ENCODE assay signal across 8 mouse cellular contexts in the genomic region with DNA sequence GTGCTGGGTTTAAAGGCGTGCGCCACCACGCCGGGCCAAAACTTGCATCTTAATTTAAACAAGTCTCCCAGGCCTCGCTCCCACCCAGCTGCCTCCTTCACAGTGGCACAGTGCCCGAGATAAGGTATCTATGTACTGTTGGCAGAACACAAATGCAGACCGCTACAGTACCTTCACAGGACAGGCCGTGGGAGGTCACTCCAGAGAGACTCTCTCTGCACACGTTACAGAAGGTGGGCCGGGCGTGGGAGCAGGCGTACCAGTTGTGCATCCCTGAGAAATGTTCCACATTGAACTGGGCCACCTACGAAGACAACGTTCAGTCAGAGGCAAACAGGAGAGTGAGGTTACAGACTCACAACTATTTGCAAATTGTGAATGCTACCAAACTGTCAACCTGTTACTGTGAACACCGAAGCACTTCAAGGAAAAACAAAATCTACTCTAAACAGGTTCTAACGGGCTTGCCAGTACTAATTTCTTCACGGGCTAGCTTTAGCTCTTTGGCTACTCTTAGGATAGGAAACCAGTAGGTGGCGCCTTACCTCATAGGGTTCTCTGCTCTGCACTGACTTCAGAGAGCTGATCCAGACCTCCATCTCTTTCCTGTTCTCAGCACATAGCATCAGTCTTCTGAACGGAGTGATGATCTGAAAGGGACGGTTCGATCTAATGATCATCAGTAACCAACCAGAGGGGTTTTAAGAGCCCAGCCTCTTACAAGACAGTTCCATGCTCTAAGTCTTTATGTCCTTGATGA.
A peak's percentile ranks its signal among the peaks of the same experiment; 100 is the strongest.
DNase-seq lines count a peak whose midpoint lies in the region; ATAC-seq lines count a peak whose summit lies in the region.

No protein-coding gene starts in this region.

- H3K36me3 ChIP-seq in embryonic facial prominence, embryonic 11.5 days (replicated peaks; ENCODE audit: control insufficient read depth, insufficient read depth, low read depth, low read length): no peaks in the 10 kb centered on the region
- 0 out of 2 replicates have a peak, but pooled peaks cover 2% of the 10 kb centered on the region for H3K36me3 ChIP-seq in embryonic facial prominence, embryonic 10.5 days (replicated peaks)
- H3K36me3 ChIP-seq in neural tube, embryonic 13.5 days: peaks cover 13% of the 10 kb centered on the region; the same call in 1 of the 2 replicates
- peaks cover 10% of the 10 kb centered on the region; the same call in 1 of the 2 replicates for H3K36me3 ChIP-seq in neural tube, embryonic 15.5 days

- no peak for ATAC-seq in embryonic facial prominence, embryonic 11.5 days (replicated peaks; ENCODE audit: insufficient number of reproducible peaks, low FRiP score, low TSS enrichment, low read depth)
- ATAC-seq in neural tube, embryonic 13.5 days (ENCODE audit: low read depth): no peak
- no peak for ATAC-seq in neural tube, embryonic 15.5 days (ENCODE audit: low FRiP score)

- H3K27me3 ChIP-seq in embryonic facial prominence, embryonic 11.5 days (ENCODE audit: control insufficient read depth, insufficient read depth, low read length): no peaks in the 10 kb centered on the region
- no peaks in the 10 kb centered on the region for H3K27me3 ChIP-seq in embryonic facial prominence, embryonic 10.5 days (replicated peaks; ENCODE audit: low read depth, poor library complexity, severe bottlenecking)
- H3K27me3 ChIP-seq in neural tube, embryonic 13.5 days: no peaks in the 10 kb centered on the region
- no peaks in the 10 kb centered on the region for H3K27me3 ChIP-seq in neural tube, embryonic 15.5 days (replicated peaks)

- H3K4me2 ChIP-seq in embryonic facial prominence, embryonic 11.5 days (ENCODE audit: low read depth, low read length): no peak overlapping the region
- H3K4me2 ChIP-seq in neural tube, embryonic 13.5 days: peak overlapping the region; percentile 5; the same call in 1 of the 2 replicates
- H3K4me2 ChIP-seq in neural tube, embryonic 15.5 days: no peak overlapping the region

- H3K9me3 ChIP-seq in embryonic facial prominence, embryonic 11.5 days (replicated peaks; ENCODE audit: control insufficient read depth, low read length): no peaks in the 10 kb centered on the region
- H3K9me3 ChIP-seq in embryonic facial prominence, embryonic 10.5 days: no peaks in the 10 kb centered on the region
- H3K9me3 ChIP-seq in neural tube, embryonic 13.5 days: no peaks in the 10 kb centered on the region
- no peaks in the 10 kb centered on the region for H3K9me3 ChIP-seq in neural tube, embryonic 15.5 days (replicated peaks)

- H3K9ac ChIP-seq in embryonic facial prominence, embryonic 11.5 days (replicated peaks; ENCODE audit: low read length): no peak overlapping the region
- no peak overlapping the region for H3K9ac ChIP-seq in neural tube, embryonic 13.5 days
- H3K9ac ChIP-seq in neural tube, embryonic 15.5 days (replicated peaks): no peak overlapping the region

- no peaks in the 10 kb centered on the region for H3K4me1 ChIP-seq in embryonic facial prominence, embryonic 11.5 days (ENCODE audit: control insufficient read depth, insufficient read depth, low read length)
- no peaks in the 10 kb centered on the region for H3K4me1 ChIP-seq in embryonic facial prominence, embryonic 10.5 days
- peaks cover 18% of the 10 kb centered on the region for H3K4me1 ChIP-seq in neural tube, embryonic 13.5 days (replicated peaks)
- H3K4me1 ChIP-seq in neural tube, embryonic 15.5 days: peaks cover 5% of the 10 kb centered on the region; the same call in 1 of the 2 replicates

- 85% methylated on average over 21 of the region's 21 CpGs for whole genome bisulfite sequencing in embryonic facial prominence, embryonic 11.5 days
- WGBS in embryonic facial prominence, embryonic 10.5 days: 85% methylated on average over 21 of the region's 21 CpGs
- WGBS in neural tube, embryonic 13.5 days: 89% methylated on average over 21 of the region's 21 CpGs
- 87% methylated on average over 21 of the region's 21 CpGs for WGBS in neural tube, embryonic 15.5 days

- no peak overlapping the region for H3K4me3 ChIP-seq in embryonic facial prominence, embryonic 11.5 days (ENCODE audit: low read depth, low read length)
- no peak overlapping the region for H3K4me3 ChIP-seq in embryonic facial prominence, embryonic 10.5 days
- no peak overlapping the region for H3K4me3 ChIP-seq in neural tube, embryonic 13.5 days
- H3K4me3 ChIP-seq in neural tube, embryonic 15.5 days (replicated peaks): no peak overlapping the region

- H3K27ac ChIP-seq in embryonic facial prominence, embryonic 11.5 days (replicated peaks; ENCODE audit: low read depth, low read length): no peak overlapping the region
- no peak overlapping the region for H3K27ac ChIP-seq in embryonic facial prominence, embryonic 10.5 days (replicated peaks)
- no peak overlapping the region for H3K27ac ChIP-seq in neural tube, embryonic 13.5 days (replicated peaks)
- no peak overlapping the region for H3K27ac ChIP-seq in neural tube, embryonic 15.5 days (replicated peaks)

- peak; percentile 43 for DNase-seq in embryonic facial prominence, embryonic 11.5 days (ENCODE audit: low spot score)
- DNase-seq in embryonic facial prominence, embryonic 10.5 days (ENCODE audit: low spot score): no peak
- DNase-seq in c-Kit-positive CD71-positive TER-119-positive erythroid progenitor cells, embryonic 14.5 days (ENCODE audit: low spot score): peak; percentile 14
- peak; percentile 51 for DNase-seq in kidney, postnatal 10 days
- peak; percentile 14 to 71 for DNase-seq in thymus, postnatal 10 days (ENCODE audit: low spot score in 2 of 2)
- no peak for DNase-seq in gastrocnemius, postnatal 4 days (ENCODE audit: low spot score in 2 of 2)

Comparison
In these comparisons a context has a peak if more than half of its experiments do, and no peak if none do; other contexts are left out.
1. DNase-seq: peak in embryonic facial prominence, embryonic 11.5 days (single experiment), c-Kit-positive CD71-positive TER-119-positive erythroid progenitor cells, embryonic 14.5 days (single experiment), kidney, postnatal 10 days (single experiment) and thymus, postnatal 10 days (2 of 2); none in embryonic facial prominence, embryonic 10.5 days (single experiment) and gastrocnemius, postnatal 4 days (0 of 2).